Mouse (Mus musculus) forebrain, postnatal 0 days (tissue): ENCODE measurements around the gene Rcc2. TPM values are rescaled to one million over a fixed set of nuclear protein-coding genes. Genes with fewer than 3 reads are reported as not detected.
A peak's percentile ranks its signal among the peaks of the same experiment; 100 is the strongest.

Experiments used
- ATAC-seq: fragments of 200-750 bp; cut with Nextera tagmentation; 2 replicates; pipeline ENCODE4 v1.8.0; 2017; ENCODE audit warnings: mild to moderate bottlenecking, moderate library complexity
- DNase-seq: peaks from one replicate; pipeline ENCODE4 v3.0.0-alpha.2; 2015
- H3K27ac ChIP-seq: fragments of 300-500 bp; sonication (generic); 2 replicates; pipeline ENCODE4 v1.5.1; 2014; ENCODE audit warnings: low read depth, mild to moderate bottlenecking, antibody characterized with exemption, low read length, moderate library complexity, mixed read lengths
- H3K27me3 ChIP-seq: fragments of 300-500 bp; sonication (generic); 2 replicates; pipeline ENCODE4 v1.6.1; 2014; ENCODE audit warnings: mild to moderate bottlenecking, low read length, mixed read lengths; ENCODE audit not compliant: insufficient read depth
- H3K36me3 ChIP-seq: fragments of 300-500 bp; sonication (generic); 2 replicates; pipeline ENCODE4 v1.6.1; 2014; ENCODE audit warnings: mild to moderate bottlenecking, moderate library complexity; ENCODE audit not compliant: insufficient read depth
- H3K4me1 ChIP-seq: fragments of 300-500 bp; sonication (generic); 2 replicates; pipeline ENCODE4 v1.6.1; 2014; ENCODE audit warnings: antibody characterized with exemption; ENCODE audit not compliant: insufficient read depth
- H3K4me2 ChIP-seq: fragments of 300-500 bp; sonication (generic); 2 replicates; pipeline ENCODE4 v1.6.1; 2014; ENCODE audit warnings: low read depth, mild to moderate bottlenecking, moderate library complexity
- H3K4me3 ChIP-seq: fragments of 300-500 bp; sonication (generic); 2 replicates; pipeline ENCODE4 v1.5.1; 2014; ENCODE audit warnings: low read depth, low read length, mixed read lengths
- H3K9ac ChIP-seq: fragments of 300-500 bp; sonication (generic); 2 replicates; pipeline ENCODE4 v1.6.1; 2014; ENCODE audit warnings: mild to moderate bottlenecking
- H3K9me3 ChIP-seq: fragments of 300-500 bp; sonication (generic); 2 replicates; pipeline ENCODE4 v1.6.1; 2016; ENCODE audit warnings: low read length
- CTCF ChIP-seq: sonication (generic); IDR thresholded peaks from 2 replicates; pipeline ENCODE4 v1.5.1; 2016; ENCODE audit warnings: antibody characterized with exemption, control low read depth, low read depth
- WGBS: fragments of 180-500 bp; shearing (Covaris S2); extraction: QIAGEN DNeasy Blood & Tissue Kit; methylation state at CpG from one replicate; pipeline ENCODE4 v1.1.7; 2014; 5-methylcytosine and 5-hydroxymethylcytosine counted together
- polyA plus RNA-seq: library from polyadenylated mRNA; unstranded; fragments of >200 nt; fragmentation: Nextera tagmentation; extraction: Ambion mirVana; gene quantifications from 2 replicates; pipeline ENCODE4 v1.2.1, GENCODE M21; 2015
- total RNA-seq: library from RNA; depleted of rRNA; stranded (reverse); fragments of >200 nt; gene quantifications from 2 replicates; pipeline ENCODE4 v1.2.3, GENCODE M21; 2014

Gene Rcc2
- total and polyA plus RNA-seq, 2 experiments from 2014 or later = 20.8 to 62.3 TPM

DNA sequence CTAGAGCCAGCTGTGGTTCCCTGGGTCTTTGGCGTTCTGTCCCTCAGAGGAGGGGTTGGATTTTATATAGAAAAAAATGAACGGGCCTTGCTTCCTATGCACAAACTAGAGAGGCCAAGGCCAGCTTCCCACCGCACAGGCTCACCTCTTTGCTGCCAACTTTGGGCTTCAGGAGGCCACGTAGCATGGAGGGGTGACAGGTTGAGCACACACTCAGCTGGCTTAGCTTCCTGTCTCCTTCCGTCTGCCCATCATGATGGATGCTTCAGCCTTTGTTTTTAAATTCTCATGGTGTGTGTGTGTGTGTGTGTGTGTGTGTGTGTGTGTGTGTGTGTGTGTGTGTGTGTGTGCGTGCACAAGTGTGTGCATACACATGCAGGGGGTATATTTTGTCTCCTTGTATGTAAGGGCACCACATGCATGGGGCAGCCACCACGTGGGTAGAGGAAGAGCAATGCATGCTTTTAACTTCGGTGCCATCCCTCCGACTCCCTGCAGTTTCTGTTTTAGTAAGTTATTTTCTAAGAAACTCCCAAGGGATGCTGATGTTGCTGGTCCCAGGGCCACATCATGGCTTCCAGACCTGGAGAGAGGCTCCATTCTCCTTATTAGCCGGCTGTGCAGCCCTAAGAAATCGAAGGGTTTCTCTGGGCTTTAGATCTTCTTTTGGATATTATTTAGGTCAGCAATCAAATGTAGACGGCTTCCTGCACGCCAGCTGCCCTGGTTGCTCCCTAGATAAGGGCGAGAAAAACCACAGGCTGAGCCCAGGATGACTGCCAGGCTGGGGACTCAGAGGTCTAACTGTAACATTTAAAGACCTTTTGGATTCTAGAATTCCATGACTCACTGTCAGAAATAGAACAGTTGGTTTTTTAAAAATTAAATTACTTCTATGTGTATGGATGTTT is 4.4 kb upstream of the Rcc2 start:
- TF ChIP-seq CTCF = no peak
- WGBS = 81% methylated on average over 14 of the region's 14 CpGs
- DNase-seq (no peak), ATAC-seq (no peak)
- no peaks in the 10 kb centered on the region for H3K36me3 ChIP-seq
- no peaks in the 10 kb centered on the region for H3K9me3 ChIP-seq
- H3K27me3 ChIP-seq = peaks cover 12% of the 10 kb centered on the region
- no peak overlapping the region for H3K4me3 ChIP-seq
- H3K9ac ChIP-seq = no peak overlapping the region
- peaks cover 5% of the 10 kb centered on the region; the same call in 1 of the 2 replicates for H3K4me1 ChIP-seq
- H3K4me2 ChIP-seq = no peak overlapping the region
- no peak overlapping the region for H3K27ac ChIP-seq

DNA sequence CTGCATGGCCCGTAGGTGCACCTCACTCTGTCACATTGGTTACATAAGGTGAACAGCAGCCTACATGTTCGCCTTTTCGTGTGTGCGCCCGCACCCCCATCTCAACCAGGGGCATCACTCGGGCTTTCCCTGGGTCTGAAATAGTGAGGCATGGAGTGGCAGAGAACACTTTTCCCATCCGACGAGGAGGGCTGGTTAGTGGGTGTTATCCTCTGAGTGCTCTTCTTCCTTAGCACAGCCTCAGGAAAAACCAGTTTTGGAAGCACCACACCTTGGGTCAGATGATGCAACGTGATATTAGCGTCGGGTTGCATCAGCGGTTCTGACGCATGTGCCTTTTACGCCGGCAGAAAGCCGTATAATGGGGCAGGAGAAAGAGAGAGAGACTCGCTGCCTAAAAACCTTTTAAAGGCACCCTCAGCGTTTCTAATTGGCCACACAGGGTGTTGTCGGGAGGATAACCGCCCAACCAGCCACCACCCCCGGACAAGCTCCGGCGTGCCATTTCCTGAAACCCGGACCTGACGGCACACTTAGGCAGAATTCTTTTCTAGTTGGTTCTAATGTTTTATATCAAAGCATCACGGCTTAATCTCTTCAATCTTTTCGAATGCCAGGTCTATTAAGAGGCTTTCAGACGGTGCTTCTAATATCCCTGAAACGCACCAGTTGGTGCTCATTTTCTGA is 757 bp upstream of the Rcc2 start:
- 5% methylated on average over 29 of the region's 29 CpGs for WGBS
- Histone ChIP-seq H3K4me1 (peaks cover 5% of the 10 kb centered on the region; the same call in 1 of the 2 replicates), H3K27me3 (peaks cover 12% of the 10 kb centered on the region), H3K27ac (0 out of 2 replicates have a peak overlapping the region, but pooled peaks have one; percentile 2), H3K4me3 (peak overlapping the region; percentile 30), H3K9me3 (no peaks in the 10 kb centered on the region), H3K36me3 (no peaks in the 10 kb centered on the region), H3K4me2 (peak overlapping the region; percentile 87), H3K9ac (peak overlapping the region; percentile 36)
- DNase-seq (peak; percentile 71), ATAC-seq (peak; percentile 16; the same call in 1 of the 2 replicates)
- TF ChIP-seq CTCF = no peak

DNA sequence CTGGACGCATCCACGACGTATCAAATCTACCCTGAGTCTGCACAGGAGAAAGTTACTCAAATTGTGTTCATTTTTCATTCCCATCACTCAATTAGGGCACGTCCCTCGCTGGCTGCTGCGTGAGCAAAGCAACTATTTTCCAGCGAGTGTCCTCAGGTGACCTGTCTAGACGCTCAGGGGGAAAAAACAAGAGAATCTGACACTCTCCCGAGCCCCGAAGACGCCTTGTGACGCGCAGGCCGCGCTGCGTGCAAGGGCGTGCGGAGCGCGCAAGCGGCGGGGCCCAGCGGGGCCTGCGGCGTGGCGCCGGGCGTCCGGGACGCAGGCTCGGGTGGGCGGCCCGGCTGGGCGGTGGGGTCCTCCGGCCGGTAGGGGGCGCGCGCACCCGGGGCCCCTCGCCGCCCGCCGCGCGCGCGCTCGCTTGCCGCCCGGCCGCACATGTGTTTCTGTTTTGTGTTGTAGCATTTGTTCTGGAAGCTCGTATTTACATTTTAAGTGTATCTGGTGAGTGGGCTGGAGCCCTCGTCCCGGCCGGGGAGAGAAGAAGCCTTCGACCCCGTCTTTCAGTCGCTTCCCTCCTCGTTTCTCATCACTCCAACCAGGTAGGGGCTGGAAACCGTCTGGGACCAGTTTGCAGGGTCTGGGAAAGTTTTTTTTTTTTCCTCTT is 841 bp downstream of the Rcc2 start:
- Histone ChIP-seq H3K36me3 (no peaks in the 10 kb centered on the region), H3K4me2 (peak overlapping the region; percentile 87), H3K9ac (peak overlapping the region; percentile 67), H3K4me3 (peak overlapping the region; percentile 96), H3K9me3 (no peaks in the 10 kb centered on the region), H3K4me1 (peaks cover 5% of the 10 kb centered on the region; the same call in 1 of the 2 replicates), H3K27ac (peak overlapping the region; percentile 93), H3K27me3 (peaks cover 12% of the 10 kb centered on the region)
- peak; percentile 19; the same call in 1 of the 2 replicates for TF ChIP-seq CTCF
- DNase-seq = peak; percentile 86
- ATAC-seq = peak; percentile 80
- WGBS = 1% methylated on average over 58 of the region's 61 CpGs

DNA sequence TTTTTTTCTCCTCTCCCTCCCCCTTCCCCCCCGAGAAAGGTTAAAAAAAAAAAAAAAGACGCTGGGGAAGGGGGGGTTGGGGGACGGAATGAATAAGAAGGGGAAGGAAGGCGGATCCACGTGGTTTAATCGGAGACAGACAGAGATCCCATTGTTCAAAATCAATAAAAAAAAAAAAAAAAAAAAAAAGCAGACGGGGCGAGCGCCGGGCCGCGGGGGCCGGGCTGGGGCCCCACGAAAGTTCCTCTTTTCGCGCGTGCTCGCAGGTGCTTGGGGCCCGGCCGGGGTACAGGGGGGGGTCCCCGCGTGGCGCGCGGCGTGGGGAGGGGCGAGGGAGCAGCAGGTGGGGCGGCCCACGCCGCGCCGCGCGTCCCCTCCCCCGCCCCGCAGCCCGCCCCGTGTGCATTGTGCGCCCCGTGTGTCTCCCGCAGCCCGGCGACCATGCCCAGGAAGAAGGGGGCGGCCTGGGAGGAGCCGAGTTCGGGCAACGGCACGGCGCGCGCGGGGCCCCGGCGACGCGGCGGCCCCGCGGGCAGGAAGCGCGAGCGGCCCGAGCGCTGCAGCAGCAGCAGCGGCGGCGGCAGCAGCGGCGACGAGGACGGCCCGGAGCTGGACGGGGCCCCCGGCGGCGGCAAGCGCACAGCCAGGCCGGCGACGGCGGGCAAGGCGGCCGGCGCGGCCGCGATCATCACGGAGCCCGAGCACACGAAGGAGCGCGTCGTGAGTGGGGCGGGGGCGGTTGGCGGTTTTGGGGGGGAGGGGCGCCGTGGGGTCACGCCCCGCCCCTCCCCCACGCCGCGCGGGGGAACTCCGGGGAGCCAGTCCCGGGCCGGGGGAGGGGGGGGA is 1.6 kb downstream of the Rcc2 start:
- no peaks in the 10 kb centered on the region for H3K36me3 ChIP-seq
- no peaks in the 10 kb centered on the region for H3K9me3 ChIP-seq
- H3K4me2 ChIP-seq = peak overlapping the region; percentile 87
- WGBS = under 1% methylated on average over 58 of the region's 107 CpGs
- peaks cover 5% of the 10 kb centered on the region; the same call in 1 of the 2 replicates for H3K4me1 ChIP-seq
- H3K27ac ChIP-seq = peak overlapping the region; percentile 93
- DNase-seq (no peak), ATAC-seq (peak; percentile 18)
- peak overlapping the region; percentile 96 for H3K4me3 ChIP-seq
- TF ChIP-seq CTCF = no peak
- H3K27me3 ChIP-seq = peaks cover 12% of the 10 kb centered on the region
- H3K9ac ChIP-seq = peak overlapping the region; percentile 67

DNA sequence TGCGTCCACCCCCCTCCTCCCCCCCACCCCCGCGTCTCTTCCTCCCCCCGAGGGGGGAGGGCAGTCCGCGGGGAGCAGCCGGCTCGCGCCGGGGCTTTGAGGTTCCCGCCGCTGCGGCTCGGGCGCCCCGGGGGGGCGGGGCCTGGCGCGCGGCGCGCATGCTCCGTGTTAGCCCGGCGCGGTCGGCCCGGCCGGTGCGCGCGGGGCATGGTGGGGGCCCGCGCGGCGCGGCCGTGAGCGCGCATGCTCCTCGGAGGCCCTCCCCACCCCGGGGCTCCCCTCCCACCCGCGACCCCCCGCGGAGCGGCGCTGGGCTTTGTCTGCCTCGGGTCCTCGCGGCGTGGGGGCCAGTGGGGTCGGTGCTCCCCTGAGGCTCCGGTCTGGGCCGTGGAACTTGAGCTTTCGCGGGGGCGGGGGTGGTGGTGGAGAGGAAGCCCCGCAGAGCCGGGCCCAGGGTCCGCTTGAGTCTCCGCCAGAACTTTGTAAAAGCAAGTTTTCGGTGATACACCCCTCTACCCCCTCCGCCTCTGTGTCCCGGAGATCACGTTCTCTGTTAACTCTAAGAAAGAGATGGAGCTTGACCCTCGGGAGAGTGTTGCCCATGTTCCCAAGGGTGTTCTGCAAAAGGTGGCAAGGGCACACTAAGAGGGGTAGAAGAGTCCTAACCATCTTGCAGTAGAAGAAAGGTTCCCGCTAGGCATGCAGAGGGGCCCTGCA is 2.4 kb downstream of the Rcc2 start:
- no peak for TF ChIP-seq CTCF
- ATAC-seq (peak; percentile 73), DNase-seq (peak; percentile 85)
- Histone ChIP-seq H3K4me1 (peaks cover 5% of the 10 kb centered on the region; the same call in 1 of the 2 replicates), H3K9me3 (no peaks in the 10 kb centered on the region), H3K4me2 (peak overlapping the region; percentile 87), H3K9ac (peak overlapping the region; percentile 67), H3K4me3 (peak overlapping the region; percentile 96), H3K36me3 (no peaks in the 10 kb centered on the region), H3K27me3 (peaks cover 12% of the 10 kb centered on the region), H3K27ac (peak overlapping the region; percentile 93)
- 2% methylated on average over 34 of the region's 68 CpGs for WGBS
